Mouse (Mus musculus) ES-Bruce4 (cell line): ENCODE data around the gene Ahsa1.
"Not testable (repeated sequence)": the region's sequence is repeated elsewhere in the genome, so short reads cannot be mapped to it uniquely, and the experiment has no call there.

Experiments used
- CTCF ChIP-seq: IDR thresholded peaks from one replicate; pipeline ENCODE4 v1.8.1; 2011; ENCODE audit warnings: low read depth, low read length
- POLR2A ChIP-seq: IDR thresholded peaks from one replicate; pipeline ENCODE4 v1.8.1; 2011; ENCODE audit warnings: low read length; ENCODE audit not compliant: insufficient read depth

- not testable (repeated sequence) for TF ChIP-seq CTCF, POLR2A
These were observed 40.2 kb downstream of the Ahsa1 start for GRCm38 (mm10) chr12:87306584-87306844.
